Mouse (Mus musculus) small intestine, adult 2 months (tissue): ENCODE measurements around the gene Tmtc1. TPM values are rescaled to one million over a fixed set of nuclear protein-coding genes. Genes with fewer than 3 reads are reported as not detected.

ENCODE experiments used
- H3K27ac ChIP-seq: fragments of 200-500 bp; 2 replicates; pipeline ENCODE4 v1.5.1; 2012; ENCODE audit warnings: low read depth, low read length, control low read depth, inconsistent platforms; ENCODE audit not compliant: insufficient read depth
- H3K27me3 ChIP-seq: fragments of 200-500 bp; 2 replicates; pipeline ENCODE4 v1.6.1; 2012; ENCODE audit warnings: mild to moderate bottlenecking, moderate library complexity, low read length, inconsistent platforms; ENCODE audit not compliant: control insufficient read depth, insufficient read depth
- H3K36me3 ChIP-seq: fragments of 200-500 bp; 2 replicates; pipeline ENCODE4 v1.6.1; 2012; ENCODE audit warnings: mild to moderate bottlenecking, low read length, control low read depth, inconsistent platforms; ENCODE audit not compliant: control insufficient read depth, insufficient read depth
- H3K4me1 ChIP-seq: fragments of 200-500 bp; 2 replicates; pipeline ENCODE4 v1.6.1; 2012; ENCODE audit warnings: low read length, inconsistent platforms, mixed read lengths; ENCODE audit not compliant: control insufficient read depth, insufficient read depth, insufficient read length
- H3K4me3 ChIP-seq: fragments of 200-500 bp; 2 replicates; pipeline ENCODE4 v1.5.1; 2012; ENCODE audit warnings: low read depth, mild to moderate bottlenecking, control low read depth, inconsistent platforms, low read length, moderate library complexity
- CTCF ChIP-seq: fragments of 200-500 bp; IDR thresholded peaks from 2 replicates; pipeline ENCODE4 v1.5.1; 2012; ENCODE audit warnings: low read depth, mild to moderate bottlenecking, control low read depth, inconsistent platforms, low read length, moderate library complexity, mixed read lengths; ENCODE audit not compliant: insufficient replicate concordance, insufficient read length; ENCODE audit errors: extremely low read depth
- POLR2A ChIP-seq: fragments of 200-500 bp; IDR thresholded peaks from 2 replicates; pipeline ENCODE4 v1.6.1; 2012; ENCODE audit warnings: low read depth, mild to moderate bottlenecking, control low read depth, inconsistent platforms, low read length, moderate library complexity
- WGBS: fragments of 180-500 bp; shearing (Covaris S2); methylation state at CpG from one replicate; pipeline ENCODE4 v1.1.7; 2018; 5-methylcytosine and 5-hydroxymethylcytosine counted together
- polyA plus RNA-seq: library from polyadenylated mRNA; depleted of rRNA; stranded (reverse); fragments of >200 nt; gene quantifications from 2 replicates; pipeline ENCODE4 v1.2.3, GENCODE M21; 2012

Gene Tmtc1
- polyA plus RNA-seq, 1 experiment: 6.4 TPM

DNA sequence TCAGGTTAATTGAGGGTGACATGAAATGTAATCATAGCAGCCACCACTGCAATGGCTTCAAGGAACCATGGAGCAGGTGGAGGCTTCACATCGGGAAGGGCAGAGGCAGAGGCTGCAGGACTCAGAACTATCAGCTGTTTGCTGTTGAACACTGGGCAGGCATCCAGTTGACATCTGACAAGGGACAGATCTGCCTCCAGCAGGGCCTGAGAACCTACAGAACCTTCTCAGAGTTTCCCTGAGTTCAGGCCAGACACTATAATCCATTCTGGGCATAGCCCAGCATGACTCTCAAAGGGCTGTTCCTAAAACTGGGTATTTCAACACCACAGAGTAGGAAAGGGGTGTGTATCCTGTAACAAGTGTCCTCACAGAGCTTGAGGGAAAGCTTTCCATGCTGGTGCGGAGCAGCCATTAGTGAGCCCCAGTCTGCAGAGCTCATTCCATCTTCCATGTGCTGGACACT lies 23.8 kb upstream of the Tmtc1 start:
- TF ChIP-seq CTCF (no peak), POLR2A (no peak)
- Histone ChIP-seq H3K27ac (no peak overlapping the region), H3K4me1 (no peaks in the 10 kb centered on the region), H3K4me3 (no peak overlapping the region), H3K36me3 (no peaks in the 10 kb centered on the region), H3K27me3 (no peaks in the 10 kb centered on the region)
- 41% methylated on average over 2 of the region's 2 CpGs for WGBS

DNA sequence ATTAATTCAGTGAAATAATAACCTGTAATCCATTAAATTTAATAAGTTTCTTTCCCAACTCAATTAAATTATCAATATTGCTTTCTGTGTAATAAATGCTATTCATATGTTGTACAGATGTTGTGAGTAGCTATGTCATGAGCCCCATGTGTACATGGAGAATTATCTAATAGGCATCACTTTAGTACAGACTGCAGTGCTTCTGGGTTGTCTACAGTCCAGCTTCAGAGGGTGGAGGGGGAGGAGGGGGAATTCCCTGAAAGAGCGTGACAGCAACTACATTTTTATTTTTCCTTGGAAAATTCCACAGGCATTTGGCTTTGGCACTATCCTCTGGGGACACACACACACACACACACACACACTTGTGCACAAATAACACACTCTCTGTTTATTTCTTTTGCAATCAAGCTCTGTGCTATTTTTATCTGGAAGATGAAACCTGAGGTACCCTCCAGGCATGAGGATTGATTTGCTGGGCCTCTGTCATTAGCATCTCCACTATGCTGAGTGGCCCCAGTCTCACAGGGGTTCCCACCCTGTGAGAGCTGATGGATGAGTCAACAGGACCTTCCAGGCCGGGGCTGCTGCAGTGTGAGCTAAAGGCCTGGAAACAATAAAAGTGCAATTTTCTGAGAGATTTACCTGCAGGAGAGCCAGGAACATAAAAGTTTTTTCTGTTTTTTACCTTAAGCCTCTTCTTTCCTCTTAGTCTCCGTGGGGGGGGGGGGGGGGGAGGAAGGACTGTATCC lies 23.2 kb upstream of the Tmtc1 start:
- no peaks in the 10 kb centered on the region for H3K4me1 ChIP-seq
- H3K36me3 ChIP-seq: no peaks in the 10 kb centered on the region
- 33% methylated on average over 3 of the region's 3 CpGs for WGBS
- H3K4me3 ChIP-seq: no peak overlapping the region
- H3K27ac ChIP-seq: no peak overlapping the region
- TF ChIP-seq CTCF (no peak), POLR2A (no peak)
- H3K27me3 ChIP-seq: no peaks in the 10 kb centered on the region

DNA sequence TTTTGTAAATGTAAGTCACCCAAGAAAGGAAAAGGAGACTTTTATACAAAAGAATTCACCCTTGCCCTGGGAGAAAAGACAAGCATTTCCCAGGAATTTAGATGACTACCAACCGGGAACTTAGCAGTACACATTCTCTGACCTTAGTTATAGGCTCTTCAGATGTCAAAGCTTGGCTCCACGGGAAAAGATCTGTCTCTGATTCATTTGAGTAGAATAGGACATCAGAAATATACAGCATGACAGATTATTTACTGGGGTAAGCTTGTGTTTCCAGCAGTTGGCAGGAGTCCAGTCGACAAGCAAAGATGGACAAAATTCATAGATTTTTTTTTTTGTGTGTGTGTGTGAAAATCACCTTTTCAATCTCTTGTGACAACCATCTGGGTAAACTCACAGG lies 15.4 kb upstream of the Tmtc1 start:
- TF ChIP-seq CTCF (no peak), POLR2A (no peak)
- no peak overlapping the region for H3K4me3 ChIP-seq
- H3K4me1 ChIP-seq: no peaks in the 10 kb centered on the region
- H3K27me3 ChIP-seq: no peaks in the 10 kb centered on the region
- no peaks in the 10 kb centered on the region for H3K36me3 ChIP-seq
- 62% methylated on average over 3 of the region's 3 CpGs for WGBS
- H3K27ac ChIP-seq: no peak overlapping the region

DNA sequence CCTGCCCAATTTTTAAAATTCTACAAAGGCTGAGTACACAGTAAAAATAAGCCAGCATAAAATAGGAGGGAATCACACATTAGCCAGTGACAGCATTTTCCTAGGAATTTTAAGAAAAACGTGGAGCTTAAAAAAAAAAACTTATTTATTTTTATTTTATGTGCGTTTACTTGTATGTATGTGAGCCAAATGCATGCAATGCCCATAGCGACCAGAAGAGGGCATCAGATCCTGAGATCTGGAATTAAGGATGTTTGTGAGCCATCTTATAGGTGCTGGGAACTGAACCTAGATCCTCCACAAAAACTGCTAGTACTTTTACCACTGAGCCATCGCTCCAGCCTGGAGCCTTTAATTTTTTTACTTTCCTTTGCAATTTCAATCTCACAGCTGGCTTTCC lies 11.3 kb upstream of the Tmtc1 start:
- Histone ChIP-seq H3K27ac (no peak overlapping the region), H3K4me1 (no peaks in the 10 kb centered on the region), H3K4me3 (no peak overlapping the region), H3K36me3 (no peaks in the 10 kb centered on the region), H3K27me3 (no peaks in the 10 kb centered on the region)
- TF ChIP-seq POLR2A (no peak), CTCF (no peak)
- 71% methylated on average over 4 of the region's 4 CpGs for WGBS

DNA sequence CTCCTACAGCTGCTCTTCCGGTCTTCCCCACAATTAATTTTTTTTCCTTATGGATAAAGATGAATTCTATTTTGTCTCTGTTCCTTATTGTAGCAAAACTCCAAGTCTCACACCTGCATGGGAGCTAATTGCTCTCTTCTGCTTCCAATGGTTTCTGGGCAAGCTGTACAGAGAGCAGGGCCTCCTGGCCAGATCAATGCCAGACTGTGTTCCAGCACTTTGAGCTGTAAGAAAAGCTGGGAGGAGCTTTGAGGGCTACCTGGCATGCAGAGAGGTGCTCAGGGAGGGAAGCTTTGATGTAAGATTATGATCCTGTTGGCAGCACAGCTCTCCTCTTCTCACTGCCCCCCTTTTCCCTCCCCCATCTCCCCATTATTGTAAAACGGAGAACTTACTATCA lies 10.6 kb upstream of the Tmtc1 start:
- Histone ChIP-seq H3K4me1 (no peaks in the 10 kb centered on the region), H3K27me3 (no peaks in the 10 kb centered on the region), H3K36me3 (no peaks in the 10 kb centered on the region), H3K4me3 (no peak overlapping the region), H3K27ac (no peak overlapping the region)
- no peak for TF ChIP-seq CTCF
- TF ChIP-seq POLR2A: no peak
- WGBS: 70% methylated on average over 2 of the region's 2 CpGs

DNA sequence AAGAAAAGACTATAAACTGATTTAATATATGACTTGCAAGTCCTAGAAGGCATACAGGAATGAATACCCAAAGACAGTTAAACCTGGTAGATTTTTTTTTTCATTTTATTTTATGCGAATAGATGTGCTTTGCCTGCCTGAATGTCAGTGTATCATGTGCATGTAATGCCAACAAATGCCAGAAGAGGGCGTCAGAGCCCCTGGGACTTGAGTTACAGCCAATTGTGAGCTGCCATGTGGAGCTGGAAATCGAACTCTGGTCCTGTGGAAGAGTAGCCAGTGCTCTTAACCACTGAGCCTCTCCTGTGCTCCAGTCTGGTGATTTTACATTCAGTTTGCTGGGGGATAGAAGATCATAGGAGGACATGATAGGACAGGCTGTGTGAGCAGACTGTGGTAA lies 4.0 kb upstream of the Tmtc1 start:
- Histone ChIP-seq H3K27ac (no peak overlapping the region), H3K36me3 (no peaks in the 10 kb centered on the region), H3K4me1 (peaks cover 2% of the 10 kb centered on the region; the same call in 1 of the 2 replicates), H3K27me3 (peaks cover 12% of the 10 kb centered on the region; the same call in 1 of the 2 replicates), H3K4me3 (no peak overlapping the region)
- WGBS: 70% methylated on average over 3 of the region's 3 CpGs
- TF ChIP-seq POLR2A: no peak
- TF ChIP-seq CTCF: 0 out of 2 replicates have a peak, but pooled peaks have one; percentile 12

DNA sequence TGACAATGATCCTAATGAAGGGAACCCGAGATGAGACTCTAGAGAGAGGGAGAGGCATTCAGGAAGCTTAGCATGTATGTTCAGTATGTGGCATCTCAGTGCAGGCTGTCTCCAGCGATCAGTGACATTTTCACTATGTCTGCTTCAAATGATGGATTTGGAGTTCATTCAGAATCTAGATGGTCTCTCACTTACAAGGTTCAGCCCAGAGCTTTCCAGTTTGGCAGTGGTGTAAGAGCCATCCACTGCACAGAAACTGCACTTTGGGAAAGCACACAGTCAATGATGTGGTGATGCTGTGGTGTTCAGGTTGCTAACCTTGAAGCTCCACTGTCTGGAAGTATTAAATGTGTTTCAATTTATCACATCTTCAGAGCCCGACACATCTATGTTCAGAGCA lies 1.9 kb upstream of the Tmtc1 start:
- 71% methylated on average over 3 of the region's 3 CpGs for WGBS
- H3K4me3 ChIP-seq: no peak overlapping the region
- peaks cover 2% of the 10 kb centered on the region for H3K4me1 ChIP-seq
- peaks cover 26% of the 10 kb centered on the region for H3K27me3 ChIP-seq
- H3K27ac ChIP-seq: no peak overlapping the region
- H3K36me3 ChIP-seq: no peaks in the 10 kb centered on the region
- TF ChIP-seq CTCF (no peak), POLR2A (no peak)

DNA sequence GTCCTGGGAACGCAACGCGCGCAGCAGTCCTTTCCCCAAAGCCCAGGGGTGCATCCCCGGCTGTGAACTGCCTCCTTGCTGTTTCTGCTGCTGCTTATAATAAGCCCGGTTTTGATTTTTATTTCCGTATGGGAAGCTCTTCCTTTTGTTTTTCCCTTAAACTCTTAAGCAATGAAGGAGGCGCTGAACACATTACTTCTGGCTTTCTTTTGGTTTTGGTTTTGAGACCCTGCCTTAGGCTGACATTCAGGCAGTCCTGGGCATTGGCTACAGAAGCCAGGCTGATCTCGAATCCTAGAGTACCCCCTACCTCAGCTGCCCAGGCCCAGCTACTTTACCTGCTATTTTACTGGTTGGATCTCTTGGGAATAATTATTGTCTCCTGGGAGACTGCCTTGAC lies 607 bp upstream of the Tmtc1 start:
- no peaks in the 10 kb centered on the region for H3K36me3 ChIP-seq
- H3K27ac ChIP-seq: 0 out of 2 replicates have a peak overlapping the region, but pooled peaks have one; percentile 1
- H3K27me3 ChIP-seq: peaks cover 26% of the 10 kb centered on the region
- WGBS: 7% methylated on average over 9 of the region's 9 CpGs
- H3K4me1 ChIP-seq: peaks cover 2% of the 10 kb centered on the region
- H3K4me3 ChIP-seq: peak overlapping the region; percentile 62
- TF ChIP-seq POLR2A (no peak), CTCF (no peak)
